Mouse (Mus musculus): ENCODE data around the gene Git1. TPM values are rescaled to one million over a fixed set of nuclear protein-coding genes. Genes with fewer than 3 reads are reported as not detected.

Gene Git1
- polyA plus RNA-seq, 1 experiment from 2014 or later: 11.7 TPM

Other genes with a start within 250 kb of the Git1 start
- gene Coro6, start 31.2 kb upstream of the Git1 start, polyA plus RNA-seq (2016; fragmentation: Nextera tagmentation; extraction: Ambion mirVana): not detected in 2 replicates
- gene Ankrd13b, start 3.9 kb upstream of the Git1 start, polyA plus RNA-seq (2016; fragmentation: Nextera tagmentation; extraction: Ambion mirVana): 7.4 and 11.8 TPM in 2 replicates
- 3.9 and 4.2 TPM in 2 replicates for gene Abhd15, start 21.6 kb downstream of the Git1 start, polyA plus RNA-seq (2016; fragmentation: Nextera tagmentation; extraction: Ambion mirVana)
- 31.3 and 36.5 TPM in 2 replicates for gene Trp53i13, start 22.4 kb downstream of the Git1 start, polyA plus RNA-seq (2016; fragmentation: Nextera tagmentation; extraction: Ambion mirVana)
- 0.12 TPM in 1 of 2 replicates, not detected in the other for gene Gm10392, start 25.6 kb downstream of the Git1 start, polyA plus RNA-seq (2016; fragmentation: Nextera tagmentation; extraction: Ambion mirVana)
- 13.9 and 16.6 TPM in 2 replicates for gene Taok1, start 114.3 kb downstream of the Git1 start, polyA plus RNA-seq (2016; fragmentation: Nextera tagmentation; extraction: Ambion mirVana)
- gene Nufip2, start 192.6 kb downstream of the Git1 start, polyA plus RNA-seq (2016; fragmentation: Nextera tagmentation; extraction: Ambion mirVana): 3.2 and 3.3 TPM in 2 replicates
- 1.9 and 2.0 TPM in 2 replicates for gene Cryba1, start 231.7 kb downstream of the Git1 start, polyA plus RNA-seq (2016; fragmentation: Nextera tagmentation; extraction: Ambion mirVana)

Data from midbrain, embryonic 10.5 days (tissue).